In the genomic region with DNA sequence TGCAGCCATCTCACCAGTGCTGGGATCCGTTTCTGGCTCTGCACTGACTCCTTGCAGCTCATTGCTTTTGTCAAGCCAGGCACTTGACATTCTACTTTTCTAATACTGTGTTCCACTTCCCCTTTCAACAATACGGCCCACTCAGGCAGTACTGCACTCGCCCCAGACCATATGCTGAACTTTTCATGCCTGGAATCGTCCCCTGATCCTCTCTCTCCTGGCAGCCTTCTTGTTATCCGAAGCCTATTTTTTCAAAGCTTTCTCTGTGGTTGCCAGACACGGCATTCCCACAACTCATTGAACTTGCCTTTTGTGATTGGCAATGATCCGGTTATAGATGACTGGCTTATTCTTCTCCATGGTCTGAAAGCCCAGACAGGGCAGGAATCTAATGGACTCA, we compare ENCODE assay signal across 21 mouse cellular contexts. TPM values are rescaled to one million over a fixed set of nuclear protein-coding genes. Genes with fewer than 3 reads are reported as not detected.
A peak's percentile ranks its signal among the peaks of the same experiment; 100 is the strongest.
DNase-seq lines count a peak whose midpoint lies in the region; ATAC-seq and TF ChIP-seq lines count a peak whose summit lies in the region.
"Had no signal": no experiment of that assay in that cellular context is flagged by ENCODE, and none has a peak within 500 bp of the region (broad histone marks: within the 10 kb centered on the region; RNA-seq: fewer than 3 reads in every experiment).

No protein-coding gene starts in this region.

- DNase-seq in hindbrain, postnatal 0 days (ENCODE audit: low spot score): peak; percentile 21
- no peak for DNase-seq in hindbrain, embryonic 10.5 days (ENCODE audit: low spot score)
- DNase-seq in B cell, adult 2 months: peak; percentile 36 to 41
- peak; percentile 26 to 33 for DNase-seq in layer of hippocampus, postnatal 36 days
- no peak for DNase-seq in embryo, embryonic 11 days
- no peak for DNase-seq in kidney, postnatal 25 days
- DNase-seq: cerebellum, adult 2 months; cerebellum, postnatal 36 days; heart, adult 18-20 months; kidney, adult 18-20 months; right cerebral cortex, postnatal 25 days had no signal

- H3K4me3 ChIP-seq in forebrain, embryonic 16.5 days (replicated peaks; ENCODE audit: low read length): no peak overlapping the region
- no peak overlapping the region for H3K4me3 ChIP-seq in forebrain, embryonic 12.5 days (replicated peaks)
- H3K4me3 ChIP-seq in hindbrain, postnatal 0 days (ENCODE audit: low read length): no peak overlapping the region
- H3K4me3 ChIP-seq in hindbrain, embryonic 10.5 days: no peak overlapping the region
- H3K4me3 ChIP-seq: embryonic facial prominence, embryonic 10.5 days; lung, embryonic 15.5 days; midbrain, embryonic 12.5 days; myocyte had no signal

- no peaks in the 10 kb centered on the region for H3K36me3 ChIP-seq in forebrain, embryonic 16.5 days (ENCODE audit: control insufficient read depth, insufficient read depth)
- H3K36me3 ChIP-seq in forebrain, embryonic 12.5 days (replicated peaks): peaks cover 4% of the 10 kb centered on the region; the same call in 1 of the 2 replicates
- no peaks in the 10 kb centered on the region for H3K36me3 ChIP-seq in hindbrain, postnatal 0 days (ENCODE audit: insufficient read depth, low read length)
- peaks cover 26% of the 10 kb centered on the region; the same call in 1 of the 2 replicates for H3K36me3 ChIP-seq in hindbrain, embryonic 10.5 days
- H3K36me3 ChIP-seq: lung, embryonic 15.5 days had no signal

- H3K4me2 ChIP-seq in forebrain, embryonic 16.5 days (ENCODE audit: low read length): no peak overlapping the region
- no peak overlapping the region for H3K4me2 ChIP-seq in forebrain, embryonic 12.5 days
- no peak overlapping the region for H3K4me2 ChIP-seq in hindbrain, postnatal 0 days (ENCODE audit: low read depth, low read length)
- H3K4me2 ChIP-seq: lung, embryonic 15.5 days; midbrain, embryonic 12.5 days had no signal

- 0 out of 2 replicates have a peak, but pooled peaks cover 7% of the 10 kb centered on the region for H3K4me1 ChIP-seq in forebrain, embryonic 16.5 days (replicated peaks; ENCODE audit: control insufficient read depth, insufficient read depth, low read length)
- peaks cover 9% of the 10 kb centered on the region; the same call in 1 of the 2 replicates for H3K4me1 ChIP-seq in forebrain, embryonic 12.5 days
- no peaks in the 10 kb centered on the region for H3K4me1 ChIP-seq in hindbrain, postnatal 0 days (ENCODE audit: insufficient read depth, low read length)
- H3K4me1 ChIP-seq in hindbrain, embryonic 10.5 days (replicated peaks): peaks cover 14% of the 10 kb centered on the region

- no peak for TF ChIP-seq CTCF in hindbrain, postnatal 0 days (IDR thresholded peaks at IDR 0.05; ENCODE audit: low read depth)

- H3K9ac ChIP-seq in forebrain, embryonic 16.5 days (replicated peaks; ENCODE audit: low read depth, low read length): no peak overlapping the region
- no peak overlapping the region for H3K9ac ChIP-seq in forebrain, embryonic 12.5 days
- no peak overlapping the region for H3K9ac ChIP-seq in hindbrain, postnatal 0 days (replicated peaks; ENCODE audit: low read length)
- H3K9ac ChIP-seq: liver, embryonic 14.5 days; lung, embryonic 15.5 days; midbrain, embryonic 12.5 days had no signal

- H3K27me3 ChIP-seq in forebrain, embryonic 16.5 days (replicated peaks; ENCODE audit: control insufficient read depth, insufficient read depth, low read length): no peaks in the 10 kb centered on the region
- no peaks in the 10 kb centered on the region for H3K27me3 ChIP-seq in forebrain, embryonic 12.5 days
- H3K27me3 ChIP-seq in hindbrain, postnatal 0 days (ENCODE audit: insufficient read depth, low read length): no peaks in the 10 kb centered on the region
- no peaks in the 10 kb centered on the region for H3K27me3 ChIP-seq in hindbrain, embryonic 10.5 days (ENCODE audit: insufficient read depth, poor library complexity, severe bottlenecking)
- H3K27me3 ChIP-seq: CH12.LX; lung, embryonic 15.5 days; midbrain, embryonic 12.5 days had no signal

- H3K9me3 ChIP-seq in forebrain, embryonic 16.5 days (ENCODE audit: control insufficient read depth, low read length): no peaks in the 10 kb centered on the region
- H3K9me3 ChIP-seq in forebrain, embryonic 12.5 days: no peaks in the 10 kb centered on the region
- H3K9me3 ChIP-seq in hindbrain, postnatal 0 days (ENCODE audit: low read length): no peaks in the 10 kb centered on the region
- H3K9me3 ChIP-seq in hindbrain, embryonic 10.5 days: no peaks in the 10 kb centered on the region
- H3K9me3 ChIP-seq: embryonic facial prominence, embryonic 10.5 days; lung, embryonic 15.5 days; midbrain, embryonic 12.5 days had no signal

- WGBS in forebrain, embryonic 16.5 days: 40% methylated on average over 7 of the region's 7 CpGs
- 58% methylated on average over 7 of the region's 7 CpGs for WGBS in forebrain, embryonic 12.5 days
- WGBS in hindbrain, postnatal 0 days: 47% methylated on average over 7 of the region's 7 CpGs
- 84% methylated on average over 7 of the region's 7 CpGs for WGBS in hindbrain, embryonic 10.5 days

- H3K27ac ChIP-seq in forebrain, embryonic 16.5 days (ENCODE audit: low read length): no peak overlapping the region
- H3K27ac ChIP-seq in forebrain, embryonic 12.5 days: no peak overlapping the region
- H3K27ac ChIP-seq in hindbrain, postnatal 0 days: no peak overlapping the region
- no peak overlapping the region for H3K27ac ChIP-seq in hindbrain, embryonic 10.5 days
- H3K27ac ChIP-seq: embryonic facial prominence, embryonic 10.5 days; kidney, postnatal 0 days; liver, embryonic 14.5 days; lung, embryonic 15.5 days; macrophage; midbrain, embryonic 12.5 days had no signal

- peak; percentile 29; the same call in 1 of the 2 replicates for ATAC-seq in forebrain, embryonic 16.5 days
- no peak for ATAC-seq in forebrain, embryonic 12.5 days (ENCODE audit: low FRiP score)
- 0 out of 2 replicates have a peak, but pooled peaks have one; percentile 20 for ATAC-seq in hindbrain, postnatal 0 days

RNA-seq across cellular contexts. Expression of gene Etv6, which starts 16.4 kb away (rescaled TPM):
- polyA plus RNA-seq in forebrain, embryonic 16.5 days (2015; fragmentation: Nextera tagmentation; extraction: Ambion mirVana): 5.2 and 5.8 TPM in 2 replicates
- polyA plus RNA-seq in forebrain, embryonic 12.5 days (2016; fragmentation: Nextera tagmentation; extraction: Ambion mirVana): 15.0 and 16.1 TPM in 2 replicates
- 7.5 and 9.1 TPM in 2 replicates for total RNA-seq in hindbrain, postnatal 0 days (2014; rRNA removed)
- 3.6 and 4.0 TPM in 2 replicates for polyA plus RNA-seq in hindbrain, postnatal 0 days (2015; fragmentation: Nextera tagmentation; extraction: Ambion mirVana)
- 12.1 and 14.6 TPM in 2 replicates for polyA plus RNA-seq in hindbrain, embryonic 10.5 days (2016; fragmentation: Nextera tagmentation; extraction: Ambion mirVana)
- total RNA-seq in layer of hippocampus, postnatal 36 days (2021): 10 to 100 TPM in 1 of 2 experiments, 1 to 10 TPM in 1; 9.9 to 11.2 TPM

Comparison
In these comparisons a context has a peak if more than half of its experiments do, and no peak if none do; other contexts are left out.
1. DNase-seq: peak in hindbrain, postnatal 0 days (single experiment), B cell, adult 2 months (2 of 2) and layer of hippocampus, postnatal 36 days (2 of 2); none in hindbrain, embryonic 10.5 days (single experiment), embryo, embryonic 11 days (single experiment) and kidney, postnatal 25 days (0 of 2).